Mouse (Mus musculus) effector memory CD4-positive, alpha-beta T cell, adult 5 months (primary cell): Measurements from ENCODE around the gene Zscan4c. TPM values are rescaled to one million over a fixed set of nuclear protein-coding genes. Genes with fewer than 3 reads are reported as not detected.

ENCODE experiments used
- polyA plus RNA-seq: library from polyadenylated mRNA; unstranded; fragments of 100-300 nt; shearing (Covaris generic); gene quantifications from one replicate; pipeline ENCODE4 v1.2.1, GENCODE M21; 2017

Zscan4c gene
- polyA plus RNA-seq: not detected

GRCm38 (mm10) chr7:11005445-11005844 lies at the start of gene Zscan4c:
Gene Zscan4c (plus strand): TSS chr7:11005745.

Other genes with a start within 250 kb of the Zscan4c start
- gene Zscan4b, start 100.7 kb upstream of the Zscan4c start, polyA plus RNA-seq: not detected
- not detected for gene Zscan4-ps1, start 63.9 kb downstream of the Zscan4c start, polyA plus RNA-seq
- not detected for gene Zscan4d, start 160.4 kb downstream of the Zscan4c start, polyA plus RNA-seq